18 mouse cellular contexts compared by ENCODE assay signal in the genomic region with DNA sequence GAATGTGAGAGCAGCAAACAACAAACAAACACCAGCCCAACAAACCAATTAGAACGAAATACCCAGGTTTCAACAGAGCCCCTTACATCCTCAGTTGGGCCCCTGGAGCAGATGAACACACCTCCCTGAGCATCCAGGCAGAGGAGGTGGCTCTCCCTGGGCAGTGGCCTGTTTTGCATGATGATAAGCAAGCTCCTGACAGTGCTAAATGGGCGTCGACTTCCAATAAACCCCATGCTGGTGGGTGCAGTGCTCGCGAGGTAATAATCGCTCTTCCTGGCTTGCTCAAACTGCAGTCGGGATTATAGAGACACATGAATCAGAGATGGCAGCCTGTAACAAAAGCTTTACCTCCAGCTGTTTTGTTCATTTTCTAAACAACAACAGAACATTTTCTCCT.
DNase-seq lines count a peak whose midpoint lies in the region; ATAC-seq lines count a peak whose summit lies in the region.
"Had no signal": no experiment of that assay in that cellular context is flagged by ENCODE, and none has a peak within 500 bp of the region (broad histone marks: within the 10 kb centered on the region; RNA-seq: fewer than 3 reads in every experiment).

No protein-coding gene starts in this region.

- H3K4me3 ChIP-seq in hindbrain, embryonic 13.5 days = no peak overlapping the region
- no peak overlapping the region for H3K4me3 ChIP-seq in hindbrain, embryonic 11.5 days (ENCODE audit: low read depth, low read length)
- no peak overlapping the region for H3K4me3 ChIP-seq in hindbrain, embryonic 16.5 days (ENCODE audit: low read length)
- H3K4me3 ChIP-seq: embryonic facial prominence, embryonic 12.5 days; forebrain, embryonic 15.5 days; heart, embryonic 13.5 days had no signal

- H3K36me3 ChIP-seq in hindbrain, embryonic 13.5 days = no peaks in the 10 kb centered on the region
- H3K36me3 ChIP-seq in hindbrain, embryonic 11.5 days (ENCODE audit: control insufficient read depth, insufficient read depth, low read length) = no peaks in the 10 kb centered on the region
- no peaks in the 10 kb centered on the region for H3K36me3 ChIP-seq in hindbrain, embryonic 16.5 days (ENCODE audit: control insufficient read depth, insufficient read depth, low read length)
- H3K36me3 ChIP-seq: embryonic facial prominence, embryonic 12.5 days; forebrain, embryonic 15.5 days; heart, embryonic 13.5 days had no signal

- no peak overlapping the region for H3K9ac ChIP-seq in hindbrain, embryonic 13.5 days
- H3K9ac ChIP-seq in hindbrain, embryonic 11.5 days (ENCODE audit: low read depth, low read length) = no peak overlapping the region
- no peak overlapping the region for H3K9ac ChIP-seq in hindbrain, embryonic 16.5 days (ENCODE audit: low read depth, low read length)
- H3K9ac ChIP-seq: embryonic facial prominence, embryonic 12.5 days; forebrain, embryonic 15.5 days; heart, embryonic 13.5 days had no signal

- H3K27ac ChIP-seq in hindbrain, embryonic 13.5 days = peak overlapping the region; percentile 79
- no peak overlapping the region for H3K27ac ChIP-seq in hindbrain, embryonic 11.5 days (ENCODE audit: low read depth, low read length)
- H3K27ac ChIP-seq in hindbrain, embryonic 16.5 days (ENCODE audit: low read depth, low read length) = no peak overlapping the region
- H3K27ac ChIP-seq: embryonic facial prominence, embryonic 12.5 days; forebrain, embryonic 15.5 days; heart, embryonic 13.5 days had no signal

- no peak for DNase-seq in hindbrain, embryonic 11.5 days (ENCODE audit: low spot score)
- DNase-seq in R1 (ENCODE audit: low read depth, low spot score) = peak; percentile 16
- DNase-seq in adrenal gland, adult 8-10 months = no peak
- no peak for DNase-seq in right cerebral cortex, postnatal 36 days (ENCODE audit: low spot score in 2 of 2)
- DNase-seq in B cell, adult 2 months = no peak
- DNase-seq: adrenal gland, postnatal 14 days; cerebellum, adult 11-12 months; cerebellum, adult 9-10 months; cerebellum, postnatal 25 days; gastrocnemius, postnatal 36 days; heart, adult 11 months; heart, postnatal 36 days had no signal

- ATAC-seq in hindbrain, embryonic 13.5 days (ENCODE audit: low FRiP score) = 0 out of 2 replicates have a peak, but pooled peaks have one; percentile 39
- ATAC-seq in hindbrain, embryonic 11.5 days (ENCODE audit: low FRiP score) = no peak
- peak; percentile 42; the same call in 1 of the 2 replicates for ATAC-seq in hindbrain, embryonic 16.5 days
- ATAC-seq: forebrain, embryonic 15.5 days had no signal

- WGBS in hindbrain, embryonic 13.5 days = 34% methylated on average over 7 of the region's 7 CpGs
- 35% methylated on average over 7 of the region's 7 CpGs for WGBS in hindbrain, embryonic 11.5 days
- WGBS in hindbrain, embryonic 16.5 days = 35% methylated on average over 7 of the region's 7 CpGs

- no peak overlapping the region for H3K4me2 ChIP-seq in hindbrain, embryonic 13.5 days
- H3K4me2 ChIP-seq in hindbrain, embryonic 11.5 days (replicated peaks; ENCODE audit: low read depth, low read length) = no peak overlapping the region
- no peak overlapping the region for H3K4me2 ChIP-seq in hindbrain, embryonic 16.5 days (ENCODE audit: low read length)
- H3K4me2 ChIP-seq: embryonic facial prominence, embryonic 12.5 days; forebrain, embryonic 15.5 days; heart, embryonic 13.5 days had no signal

- no peaks in the 10 kb centered on the region for H3K27me3 ChIP-seq in hindbrain, embryonic 13.5 days
- H3K27me3 ChIP-seq in hindbrain, embryonic 11.5 days (ENCODE audit: control insufficient read depth, insufficient read depth, low read length) = no peaks in the 10 kb centered on the region
- H3K27me3 ChIP-seq in hindbrain, embryonic 16.5 days (replicated peaks; ENCODE audit: control insufficient read depth, insufficient read depth, low read length) = no peaks in the 10 kb centered on the region
- H3K27me3 ChIP-seq: CH12.LX; embryonic facial prominence, embryonic 12.5 days; forebrain, embryonic 15.5 days had no signal

- H3K9me3 ChIP-seq in hindbrain, embryonic 13.5 days = no peaks in the 10 kb centered on the region
- no peaks in the 10 kb centered on the region for H3K9me3 ChIP-seq in hindbrain, embryonic 11.5 days (ENCODE audit: control insufficient read depth, low read length)
- no peaks in the 10 kb centered on the region for H3K9me3 ChIP-seq in hindbrain, embryonic 16.5 days (ENCODE audit: control insufficient read depth, low read length)
- H3K9me3 ChIP-seq: embryonic facial prominence, embryonic 12.5 days; forebrain, embryonic 15.5 days; heart, embryonic 13.5 days had no signal

- peaks cover 32% of the 10 kb centered on the region for H3K4me1 ChIP-seq in hindbrain, embryonic 13.5 days (replicated peaks)
- H3K4me1 ChIP-seq in hindbrain, embryonic 11.5 days (replicated peaks; ENCODE audit: control insufficient read depth, insufficient read depth, low read length) = no peaks in the 10 kb centered on the region; the same call in 1 of the 2 replicates
- no peaks in the 10 kb centered on the region; the same call in none of the 2 replicates for H3K4me1 ChIP-seq in hindbrain, embryonic 16.5 days (ENCODE audit: control insufficient read depth, insufficient read depth, low read depth, low read length)
- H3K4me1 ChIP-seq: embryonic facial prominence, embryonic 12.5 days; heart, embryonic 13.5 days had no signal
